Mouse (Mus musculus): ENCODE data around the gene Setdb2. TPM values are rescaled to one million over a fixed set of nuclear protein-coding genes. Genes with fewer than 3 reads are reported as not detected.
"Not testable (repeated sequence)": the region's sequence is repeated elsewhere in the genome, so short reads cannot be mapped to it uniquely, and the experiment has no call there.

The Setdb2 gene
- polyA plus RNA-seq, 1 experiment from 2014 or later, result 9.7 TPM

GRCm38 (mm10) chr14:59435206-59435605, 5.5 kb downstream of the Setdb2 start:
- ATAC-seq (ENCODE audit: low read depth), result no peak
- H3K9ac ChIP-seq, result no peak overlapping the region
- no peak overlapping the region for H3K4me3 ChIP-seq
- H3K4me2 ChIP-seq, result no peak overlapping the region
- H3K9me3 ChIP-seq, result no peaks in the 10 kb centered on the region
- no peak overlapping the region for H3K27ac ChIP-seq (replicated peaks)
- no peaks in the 10 kb centered on the region for H3K27me3 ChIP-seq
- H3K36me3 ChIP-seq, result no peaks in the 10 kb centered on the region
- H3K4me1 ChIP-seq (replicated peaks), result peaks cover 12% of the 10 kb centered on the region

DNA sequence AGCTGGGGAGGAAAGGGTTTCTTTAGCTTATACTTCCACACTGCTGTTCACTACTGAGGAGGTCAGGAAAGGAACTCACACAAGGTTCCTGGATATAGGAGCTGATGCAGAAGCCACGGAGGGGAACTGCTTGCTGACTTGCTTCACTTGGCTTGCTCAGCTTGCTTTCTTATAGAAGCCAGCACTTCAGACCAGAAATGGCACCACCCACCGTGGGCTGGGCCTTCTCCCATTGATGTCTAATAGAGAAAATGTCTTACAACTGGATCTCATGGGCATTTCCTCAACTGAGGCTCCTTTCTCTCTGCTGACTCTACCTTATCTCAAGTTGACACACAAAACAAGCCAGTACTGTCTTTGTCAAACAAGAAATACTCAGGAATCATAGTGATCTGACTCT, 6.8 kb downstream of the Setdb2 start:
- H3K27ac ChIP-seq (replicated peaks), result no peak overlapping the region
- no peaks in the 10 kb centered on the region for H3K9me3 ChIP-seq
- H3K4me1 ChIP-seq (replicated peaks), result no peaks in the 10 kb centered on the region
- ATAC-seq (ENCODE audit: low read depth), result no peak
- no peaks in the 10 kb centered on the region for H3K36me3 ChIP-seq
- no peak overlapping the region for H3K9ac ChIP-seq
- H3K4me2 ChIP-seq, result no peak overlapping the region
- H3K27me3 ChIP-seq, result no peaks in the 10 kb centered on the region
- 59% methylated on average over 2 of the region's 2 CpGs for WGBS
- H3K4me3 ChIP-seq, result no peak overlapping the region

DNA sequence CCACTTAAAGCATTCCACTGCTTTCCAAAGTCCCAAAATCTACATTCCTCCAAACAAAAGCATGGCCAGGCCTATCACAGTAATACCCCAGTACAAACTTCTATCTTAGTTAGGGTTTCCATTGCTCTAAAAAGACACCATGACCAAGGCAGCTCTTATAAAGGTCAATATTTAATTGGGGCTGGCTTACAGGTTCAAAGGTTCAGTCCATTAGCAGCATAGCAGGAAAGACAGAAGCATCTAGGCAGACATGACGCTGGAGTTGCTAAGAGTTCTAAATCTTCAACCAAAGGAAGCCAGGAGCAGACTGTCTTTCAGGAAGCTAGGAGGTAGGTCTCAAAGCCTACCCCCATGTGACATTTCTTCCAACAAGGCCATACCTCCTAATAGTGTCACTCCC, 10.1 kb downstream of the Setdb2 start:
- Histone ChIP-seq H3K27ac (replicated peaks) (no peak overlapping the region), H3K27me3 (no peaks in the 10 kb centered on the region), H3K4me3 (no peak overlapping the region), H3K4me1 (replicated peaks) (no peaks in the 10 kb centered on the region), H3K9me3 (no peaks in the 10 kb centered on the region), H3K9ac (no peak overlapping the region), H3K4me2 (no peak overlapping the region), H3K36me3 (no peaks in the 10 kb centered on the region)
- ATAC-seq (ENCODE audit: low read depth), result no peak
- 86% methylated on average over 1 of the region's 1 CpGs for WGBS

DNA sequence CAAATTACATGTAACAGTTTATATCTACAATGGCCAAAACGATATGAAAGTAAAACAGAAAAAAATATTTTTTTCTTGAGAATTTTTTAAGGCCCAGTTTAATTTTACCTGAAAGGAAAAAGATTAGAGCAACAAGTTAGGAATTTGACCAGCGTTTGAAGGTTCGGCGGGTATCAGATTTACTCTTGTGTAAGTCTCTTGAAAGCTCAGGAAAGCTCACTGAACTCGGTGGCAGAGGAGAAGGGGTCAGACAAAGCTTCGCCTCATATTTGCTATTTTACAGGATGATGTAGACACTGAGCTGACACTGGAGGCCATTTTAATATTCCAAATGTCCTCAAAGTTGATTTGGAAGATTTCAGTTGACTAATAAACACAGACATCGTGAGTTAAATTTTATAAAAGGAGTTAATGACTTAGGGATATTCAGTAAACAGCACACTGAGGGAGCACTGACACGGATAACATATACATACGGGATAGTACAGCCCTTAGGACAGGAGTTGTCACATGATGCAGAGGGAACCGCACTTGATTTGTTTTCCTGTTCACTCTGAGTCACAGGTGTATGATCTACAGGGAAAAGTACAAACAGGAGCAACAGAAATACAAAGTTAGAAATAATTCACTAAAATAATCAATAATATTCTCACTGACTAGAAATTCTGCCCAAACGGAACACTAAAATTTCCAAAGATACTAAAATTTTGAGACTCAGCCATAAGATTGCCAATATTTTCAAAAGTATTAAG, 17.6 kb downstream of the Setdb2 start:
- Histone ChIP-seq H3K36me3 (0 out of 2 replicates have a peak, but pooled peaks cover 3% of the 10 kb centered on the region), H3K27ac (replicated peaks) (no peak overlapping the region), H3K4me2 (no peak overlapping the region), H3K4me3 (no peak overlapping the region), H3K9me3 (no peaks in the 10 kb centered on the region), H3K9ac (no peak overlapping the region), H3K27me3 (no peaks in the 10 kb centered on the region), H3K4me1 (replicated peaks) (no peaks in the 10 kb centered on the region)
- WGBS, result 93% methylated on average over 11 of the region's 11 CpGs
- ATAC-seq (ENCODE audit: low read depth), result no peak

GRCm38 (mm10) chr14:59418171-59418570, 22.5 kb downstream of the Setdb2 start:
- Histone ChIP-seq H3K4me3 (no peak overlapping the region), H3K4me1 (replicated peaks) (no peaks in the 10 kb centered on the region), H3K27me3 (no peaks in the 10 kb centered on the region), H3K36me3 (peaks cover 19% of the 10 kb centered on the region), H3K4me2 (no peak overlapping the region), H3K9me3 (no peaks in the 10 kb centered on the region), H3K27ac (replicated peaks) (no peak overlapping the region), H3K9ac (no peak overlapping the region)
- ATAC-seq (ENCODE audit: low read depth), result no peak
- WGBS, result 94% methylated on average over 4 of the region's 4 CpGs

GRCm38 (mm10) chr14:59414979-59415378, 25.7 kb downstream of the Setdb2 start:
- H3K4me1 ChIP-seq (replicated peaks); ATAC-seq (ENCODE audit: low read depth): not testable (repeated sequence)
- peaks cover 19% of the 10 kb centered on the region for H3K36me3 ChIP-seq

GRCm38 (mm10) chr14:59396999-59397398, 43.7 kb downstream of the Setdb2 start:
- H3K36me3 ChIP-seq, result no peaks in the 10 kb centered on the region; the same call in 1 of the 2 replicates
- H3K27me3 ChIP-seq, result no peaks in the 10 kb centered on the region
- no peaks in the 10 kb centered on the region for H3K4me1 ChIP-seq (replicated peaks)
- no peak overlapping the region for H3K4me2 ChIP-seq
- ATAC-seq (ENCODE audit: low read depth), result no peak
- no peak overlapping the region for H3K4me3 ChIP-seq
- no peaks in the 10 kb centered on the region for H3K9me3 ChIP-seq
- no peak overlapping the region for H3K9ac ChIP-seq
- no peak overlapping the region for H3K27ac ChIP-seq (replicated peaks)
- WGBS, result 77% methylated on average over 2 of the region's 2 CpGs

More at GRCm38 (mm10) chr14:59414979-59415378, 25.7 kb downstream of the Setdb2 start:
- H3K27ac ChIP-seq (replicated peaks); H3K27me3 ChIP-seq; H3K9ac ChIP-seq; H3K9me3 ChIP-seq; H3K4me3 ChIP-seq; H3K4me2 ChIP-seq: not testable (repeated sequence)
- WGBS, result 100% methylated on average over 2 of the region's 2 CpGs

DNA sequence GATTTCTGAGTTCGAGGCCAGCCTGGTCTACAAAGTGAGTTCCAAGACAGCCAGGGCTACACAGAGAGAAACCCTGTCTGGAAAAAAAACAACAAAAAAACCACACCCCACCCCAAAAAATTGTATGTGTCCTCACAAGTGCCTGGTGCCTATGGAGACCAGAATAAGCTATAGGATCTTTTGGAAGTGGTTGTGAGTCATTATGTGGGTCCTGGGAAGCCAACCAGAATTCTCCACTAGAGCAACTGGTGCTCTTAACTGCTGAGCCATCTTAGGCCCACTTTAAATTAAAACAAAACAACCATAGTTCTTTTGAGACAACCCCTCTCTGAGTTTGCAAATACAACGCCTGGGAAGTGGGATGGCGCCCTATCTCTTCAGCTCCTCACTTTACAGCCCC, 45.4 kb downstream of the Setdb2 start, which contains the start of gene Phf11c:
Gene Phf11c, minus strand, starts transcription at position 101 of the 400 bp plus-strand sequence.
- H3K4me3 ChIP-seq, result no peak within 1 kb of the TSS
- H3K9ac ChIP-seq, result no peak within 1 kb of the TSS
- H3K4me2 ChIP-seq, result no peak within 1 kb of the TSS
- H3K9me3 ChIP-seq, result no peaks in the 10 kb centered on the region
- no peak within 1 kb of the TSS for H3K27ac ChIP-seq (replicated peaks)
- no peaks in the 10 kb centered on the region for H3K27me3 ChIP-seq
- H3K4me1 ChIP-seq (replicated peaks), result no peaks in the 10 kb centered on the region
- no peak for ATAC-seq (ENCODE audit: low read depth)
- 87% methylated on average over 3 of the region's 3 CpGs for WGBS
- no peaks in the 10 kb centered on the region; the same call in 1 of the 2 replicates for H3K36me3 ChIP-seq

DNA sequence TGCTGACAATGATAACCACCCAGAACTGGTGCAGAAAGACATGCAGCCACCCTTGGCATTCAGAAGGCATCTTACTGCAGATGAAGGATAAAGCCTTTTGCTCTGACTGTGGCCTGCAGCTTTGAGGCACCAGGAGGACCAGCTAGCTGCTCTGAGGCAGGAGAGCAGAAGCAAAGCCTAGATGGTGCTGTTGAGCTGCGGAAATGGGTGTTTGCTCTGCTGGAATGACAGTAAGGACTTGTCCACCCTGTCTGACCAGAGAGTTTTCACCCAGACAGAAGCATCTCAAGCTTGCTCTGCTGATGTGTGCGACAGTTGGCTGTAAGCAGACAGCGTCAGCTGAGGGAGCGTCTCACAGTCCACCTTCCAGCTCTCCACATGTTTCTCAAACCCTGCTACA, 50.5 kb downstream of the Setdb2 start:
- 81% methylated on average over 4 of the region's 4 CpGs for WGBS
- H3K9ac ChIP-seq; ATAC-seq (ENCODE audit: low read depth): not testable (repeated sequence)

DNA sequence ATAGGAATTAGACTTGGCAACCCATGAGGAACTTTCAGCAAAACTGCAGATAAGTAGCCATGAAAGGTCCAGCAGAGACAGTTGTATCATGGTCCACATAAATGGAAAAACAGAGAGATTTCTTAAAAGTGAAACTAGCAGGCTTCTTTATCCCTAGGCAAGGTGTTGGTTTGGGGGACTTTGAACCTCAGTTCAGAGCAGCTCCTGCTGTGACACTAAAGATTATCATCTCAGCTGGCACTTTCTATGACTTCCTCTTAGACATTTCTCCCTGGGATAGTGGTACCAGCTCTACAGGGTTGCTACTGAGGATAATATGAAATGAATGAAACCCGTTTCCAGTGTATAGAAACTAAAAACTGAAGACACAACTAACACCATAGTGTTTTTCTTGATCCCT, 51.2 kb downstream of the Setdb2 start:
- H3K27me3 ChIP-seq, result no peaks in the 10 kb centered on the region
- no peaks in the 10 kb centered on the region for H3K36me3 ChIP-seq
- 57% methylated on average over 1 of the region's 1 CpGs for WGBS
- H3K4me1 ChIP-seq (replicated peaks), result no peaks in the 10 kb centered on the region
- H3K4me3 ChIP-seq, result no peak overlapping the region
- no peak for ATAC-seq (ENCODE audit: low read depth)
- no peak overlapping the region for H3K9ac ChIP-seq
- H3K4me2 ChIP-seq, result no peak overlapping the region
- no peak overlapping the region for H3K27ac ChIP-seq (replicated peaks)
- no peaks in the 10 kb centered on the region for H3K9me3 ChIP-seq

More for the DNA sequence above, 50.5 kb downstream of the Setdb2 start:
- not testable (repeated sequence) for H3K36me3 ChIP-seq; H3K9me3 ChIP-seq; H3K4me2 ChIP-seq; H3K4me3 ChIP-seq; H3K4me1 ChIP-seq (replicated peaks); H3K27me3 ChIP-seq; H3K27ac ChIP-seq (replicated peaks)

- no peaks in the 10 kb centered on the region for H3K4me1 ChIP-seq (replicated peaks)
- H3K27me3 ChIP-seq, result no peaks in the 10 kb centered on the region
- no peaks in the 10 kb centered on the region for H3K36me3 ChIP-seq
- no peak overlapping the region for H3K27ac ChIP-seq (replicated peaks)
- H3K9me3 ChIP-seq, result peaks cover 8% of the 10 kb centered on the region
- WGBS, result 92% methylated on average over 25 of the region's 25 CpGs
- no peak overlapping the region for H3K9ac ChIP-seq
- H3K4me2 ChIP-seq, result no peak overlapping the region
- H3K4me3 ChIP-seq, result no peak overlapping the region
- no peak for ATAC-seq (ENCODE audit: low read depth)
Measured at GRCm38 (mm10) chr14:59370348-59371068, 70.2 kb downstream of the Setdb2 start.

DNA sequence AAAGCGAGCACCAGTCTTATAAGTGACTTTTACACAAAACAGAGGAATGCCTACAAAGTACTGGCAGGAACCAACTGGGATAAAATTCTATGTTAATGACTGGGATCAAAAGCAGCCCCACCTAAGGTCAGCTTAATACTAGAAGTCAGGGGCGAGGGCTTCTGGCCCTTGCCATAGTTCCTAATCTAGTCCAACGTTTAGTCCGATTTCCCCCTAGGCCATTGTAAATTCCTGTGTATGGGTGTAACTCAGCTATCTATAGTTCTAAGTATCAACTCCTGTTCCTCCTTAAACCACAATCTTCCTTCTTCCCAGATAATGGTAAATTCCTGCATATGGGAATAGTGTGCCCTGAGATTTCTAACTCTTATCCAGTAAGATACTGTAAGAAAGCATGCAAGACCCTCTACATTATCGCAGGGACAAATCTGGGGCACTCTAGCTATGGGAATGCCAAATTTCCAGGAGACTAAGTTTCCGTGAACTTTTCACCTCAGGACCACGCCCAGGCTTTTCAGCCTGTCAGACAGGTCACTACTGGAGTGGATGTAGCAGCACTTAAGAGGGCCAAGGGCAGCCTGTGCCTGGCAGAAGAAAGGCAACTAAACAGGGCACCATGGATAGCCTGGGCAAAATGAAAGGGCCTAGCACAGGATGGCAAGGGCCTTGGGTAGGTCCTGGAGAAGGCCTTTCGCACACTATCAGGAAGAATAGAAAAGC, 74.1 kb downstream of the Setdb2 start:
- Histone ChIP-seq H3K4me3 (no peak overlapping the region), H3K9me3 (peaks cover 6% of the 10 kb centered on the region), H3K4me2 (no peak overlapping the region), H3K9ac (no peak overlapping the region), H3K4me1 (replicated peaks) (no peaks in the 10 kb centered on the region), H3K27ac (replicated peaks) (no peak overlapping the region), H3K27me3 (no peaks in the 10 kb centered on the region), H3K36me3 (no peaks in the 10 kb centered on the region)
- no peak for ATAC-seq (ENCODE audit: low read depth)
- WGBS, result 94% methylated on average over 8 of the region's 8 CpGs
